Mouse (Mus musculus) forebrain, embryonic 16.5 days (tissue): ENCODE results near the gene Zfp692. TPM values are rescaled to one million over a fixed set of nuclear protein-coding genes. Genes with fewer than 3 reads are reported as not detected.

ENCODE experiments used
- ATAC-seq: fragments of 200-750 bp; cut with Nextera tagmentation; 2 replicates; pipeline ENCODE4 v1.8.0; 2017; ENCODE audit warnings: mild to moderate bottlenecking, moderate library complexity
- H3K27ac ChIP-seq: fragments of 300-500 bp; sonication (generic); 2 replicates; pipeline ENCODE4 v1.5.1; 2014; ENCODE audit warnings: low read length, control low read depth
- H3K27me3 ChIP-seq: fragments of 300-500 bp; sonication (generic); replicated peaks from 2 replicates; pipeline ENCODE4 v1.6.1; 2014; ENCODE audit warnings: low read length; ENCODE audit not compliant: control insufficient read depth, insufficient read depth
- H3K36me3 ChIP-seq: fragments of 300-500 bp; sonication (generic); 2 replicates; pipeline ENCODE4 v1.6.1; 2014; ENCODE audit not compliant: control insufficient read depth, insufficient read depth
- H3K4me1 ChIP-seq: fragments of 300-500 bp; sonication (generic); replicated peaks from 2 replicates; pipeline ENCODE4 v1.6.1; 2014; ENCODE audit warnings: low read length; ENCODE audit not compliant: control insufficient read depth, insufficient read depth
- H3K4me2 ChIP-seq: fragments of 300-500 bp; sonication (generic); 2 replicates; pipeline ENCODE4 v1.6.1; 2014; ENCODE audit warnings: mild to moderate bottlenecking, low read length, control low read depth
- H3K4me3 ChIP-seq: fragments of 300-500 bp; sonication (generic); replicated peaks from 2 replicates; pipeline ENCODE4 v1.5.1; 2014; ENCODE audit warnings: mild to moderate bottlenecking, low read length, control low read depth
- H3K9ac ChIP-seq: fragments of 300-500 bp; sonication (generic); replicated peaks from 2 replicates; pipeline ENCODE4 v1.6.1; 2014; ENCODE audit warnings: low read depth, low read length, control low read depth
- H3K9me3 ChIP-seq: fragments of 300-500 bp; sonication (generic); 2 replicates; pipeline ENCODE4 v1.6.1; 2016; ENCODE audit warnings: low read length; ENCODE audit not compliant: control insufficient read depth
- WGBS: fragments of 180-500 bp; shearing (Covaris S2); extraction: QIAGEN DNeasy Blood & Tissue Kit; methylation state at CpG from one replicate; pipeline ENCODE4 v1.1.7; 2014; 5-methylcytosine and 5-hydroxymethylcytosine counted together
- polyA plus RNA-seq: library from polyadenylated mRNA; unstranded; fragments of >200 nt; fragmentation: Nextera tagmentation; extraction: Ambion mirVana; gene quantifications from 2 replicates; pipeline ENCODE4 v1.2.1, GENCODE M21; 2015

The Zfp692 gene
- polyA plus RNA-seq = 30.8 and 42.9 TPM in 2 replicates

GRCm38 (mm10) chr11:58306860-58307308 is at the start of gene Zfp692:
TSS of gene Zfp692 (plus strand) at chr11:58307069.
- H3K9ac ChIP-seq = peak within 1 kb of the TSS; percentile 73

GRCm38 (mm10) chr11:58257816-58258215 is 49.1 kb upstream of the Zfp692 start:
- no peak for ATAC-seq
- Histone ChIP-seq H3K27ac (no peak overlapping the region), H3K9me3 (no peaks in the 10 kb centered on the region), H3K4me2 (no peak overlapping the region), H3K27me3 (no peaks in the 10 kb centered on the region), H3K4me3 (no peak overlapping the region), H3K9ac (no peak overlapping the region), H3K36me3 (no peaks in the 10 kb centered on the region), H3K4me1 (no peaks in the 10 kb centered on the region)
- WGBS = 77% methylated on average over 5 of the region's 5 CpGs

More at GRCm38 (mm10) chr11:58306860-58307308, at the start of gene Zfp692:
- no peaks in the 10 kb centered on the region for H3K9me3 ChIP-seq
- peak; percentile 90 for ATAC-seq
- H3K27ac ChIP-seq = peak within 1 kb of the TSS; percentile 66
- WGBS = under 1% methylated on average over 34 of the region's 34 CpGs
- peak within 1 kb of the TSS; percentile 97 for H3K4me2 ChIP-seq
- no peaks in the 10 kb centered on the region for H3K36me3 ChIP-seq
- no peaks in the 10 kb centered on the region for H3K27me3 ChIP-seq
- H3K4me1 ChIP-seq = peaks cover 17% of the 10 kb centered on the region
- peak within 1 kb of the TSS; percentile 62 for H3K4me3 ChIP-seq

GRCm38 (mm10) chr11:58260156-58260555 is 46.7 kb upstream of the Zfp692 start:
- Histone ChIP-seq H3K27ac (no peak overlapping the region), H3K4me2 (no peak overlapping the region), H3K9ac (no peak overlapping the region), H3K9me3 (no peaks in the 10 kb centered on the region), H3K36me3 (no peaks in the 10 kb centered on the region), H3K4me1 (no peaks in the 10 kb centered on the region), H3K4me3 (no peak overlapping the region), H3K27me3 (no peaks in the 10 kb centered on the region)
- ATAC-seq = no peak
- 95% methylated on average over 4 of the region's 4 CpGs for WGBS

- Histone ChIP-seq H3K9me3 (no peaks in the 10 kb centered on the region), H3K27me3 (no peaks in the 10 kb centered on the region), H3K36me3 (no peaks in the 10 kb centered on the region), H3K4me2 (no peak overlapping the region), H3K9ac (no peak overlapping the region), H3K27ac (no peak overlapping the region), H3K4me3 (no peak overlapping the region), H3K4me1 (no peaks in the 10 kb centered on the region)
- WGBS = 90% methylated on average over 4 of the region's 4 CpGs
- ATAC-seq = no peak
These were observed 45.0 kb upstream of the Zfp692 start for GRCm38 (mm10) chr11:58261826-58262225.

- Histone ChIP-seq H3K4me2 (no peak overlapping the region), H3K9ac (no peak overlapping the region), H3K27ac (no peak overlapping the region), H3K9me3 (no peaks in the 10 kb centered on the region), H3K27me3 (no peaks in the 10 kb centered on the region), H3K36me3 (no peaks in the 10 kb centered on the region), H3K4me1 (no peaks in the 10 kb centered on the region), H3K4me3 (no peak overlapping the region)
- no peak for ATAC-seq
- WGBS = 90% methylated on average over 3 of the region's 3 CpGs
These were observed 44.5 kb upstream of the Zfp692 start for GRCm38 (mm10) chr11:58262336-58262735.

- Histone ChIP-seq H3K9me3 (no peaks in the 10 kb centered on the region), H3K4me2 (no peak overlapping the region), H3K27ac (no peak overlapping the region), H3K27me3 (no peaks in the 10 kb centered on the region), H3K9ac (no peak overlapping the region), H3K4me1 (no peaks in the 10 kb centered on the region), H3K4me3 (no peak overlapping the region), H3K36me3 (no peaks in the 10 kb centered on the region)
- 75% methylated on average over 2 of the region's 2 CpGs for WGBS
- ATAC-seq = no peak
These were observed 43.4 kb upstream of the Zfp692 start for GRCm38 (mm10) chr11:58263516-58263915.

GRCm38 (mm10) chr11:58264546-58264945 is 42.3 kb upstream of the Zfp692 start:
- no peak overlapping the region for H3K9ac ChIP-seq
- no peak overlapping the region for H3K4me2 ChIP-seq
- 86% methylated on average over 9 of the region's 9 CpGs for WGBS
- no peak overlapping the region for H3K27ac ChIP-seq
- no peak for ATAC-seq
- no peaks in the 10 kb centered on the region for H3K4me1 ChIP-seq
- no peaks in the 10 kb centered on the region for H3K36me3 ChIP-seq
- no peak overlapping the region for H3K4me3 ChIP-seq
- no peaks in the 10 kb centered on the region for H3K9me3 ChIP-seq
- no peaks in the 10 kb centered on the region for H3K27me3 ChIP-seq

- Histone ChIP-seq H3K4me2 (no peak overlapping the region), H3K4me3 (no peak overlapping the region), H3K9me3 (no peaks in the 10 kb centered on the region), H3K27ac (no peak overlapping the region), H3K4me1 (no peaks in the 10 kb centered on the region), H3K9ac (no peak overlapping the region), H3K27me3 (no peaks in the 10 kb centered on the region), H3K36me3 (no peaks in the 10 kb centered on the region)
- ATAC-seq = no peak
- 92% methylated on average over 3 of the region's 3 CpGs for WGBS
These were observed 38.6 kb upstream of the Zfp692 start for GRCm38 (mm10) chr11:58268285-58268684.

GRCm38 (mm10) chr11:58274572-58274971 is 32.3 kb upstream of the Zfp692 start, which contains the start of gene 4930438A08Rik:
TSS of gene 4930438A08Rik (plus strand) at chr11:58274799.
- no peak within 1 kb of the TSS for H3K9ac ChIP-seq
- no peak within 1 kb of the TSS for H3K27ac ChIP-seq
- H3K4me3 ChIP-seq = no peak within 1 kb of the TSS
- no peak for ATAC-seq
- H3K4me2 ChIP-seq = no peak within 1 kb of the TSS
- 49% methylated on average over 2 of the region's 2 CpGs for WGBS
- no peaks in the 10 kb centered on the region for H3K36me3 ChIP-seq
- H3K27me3 ChIP-seq = no peaks in the 10 kb centered on the region
- no peaks in the 10 kb centered on the region for H3K9me3 ChIP-seq
- H3K4me1 ChIP-seq = no peaks in the 10 kb centered on the region

GRCm38 (mm10) chr11:58275756-58276155 is 31.1 kb upstream of the Zfp692 start:
- Histone ChIP-seq H3K4me3 (no peak overlapping the region), H3K4me2 (no peak overlapping the region)

More at GRCm38 (mm10) chr11:58275756-58276155, 31.1 kb upstream of the Zfp692 start:
- Histone ChIP-seq H3K9ac (no peak overlapping the region), H3K36me3 (no peaks in the 10 kb centered on the region), H3K9me3 (no peaks in the 10 kb centered on the region), H3K27me3 (no peaks in the 10 kb centered on the region), H3K27ac (no peak overlapping the region), H3K4me1 (no peaks in the 10 kb centered on the region)
- WGBS = 80% methylated on average over 4 of the region's 4 CpGs
- ATAC-seq = no peak
